In the genomic region with DNA sequence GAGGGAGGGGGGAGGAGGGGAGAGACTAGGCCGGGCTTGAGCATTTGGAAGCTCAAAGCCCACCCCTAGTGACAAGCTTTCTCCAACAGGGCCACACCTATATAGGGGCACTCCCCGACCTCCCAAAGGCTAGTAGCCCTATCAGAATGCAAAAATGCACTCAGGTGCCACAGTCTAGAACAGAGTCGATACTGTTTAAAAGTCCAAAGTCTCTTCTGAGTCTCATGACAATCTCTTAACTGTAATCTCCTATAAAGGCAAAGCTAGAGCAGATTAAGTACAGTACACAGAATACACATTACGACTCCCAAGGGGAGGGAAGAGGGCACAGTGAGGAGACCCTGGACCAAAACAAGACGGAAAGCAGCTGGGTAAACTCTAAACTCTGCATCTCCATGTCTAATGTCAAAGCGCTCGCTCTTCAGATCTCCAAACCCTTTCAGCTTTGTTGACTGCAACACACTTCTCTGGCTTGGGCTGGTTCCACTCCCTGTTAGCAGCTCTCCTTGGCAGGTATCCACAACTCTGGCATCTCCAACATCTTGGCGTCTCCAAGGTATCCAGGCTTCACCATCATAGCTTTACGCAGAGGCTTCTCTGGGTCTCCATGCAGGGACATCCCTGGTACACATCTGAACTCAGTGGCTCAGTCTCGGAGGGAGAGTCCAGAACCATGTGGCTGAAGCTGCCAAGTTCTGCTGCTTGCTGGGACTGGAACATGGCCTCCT, we compare ENCODE assay signal across 22 mouse cellular contexts. TPM values are rescaled to one million over a fixed set of nuclear protein-coding genes. Genes with fewer than 3 reads are reported as not detected.
DNase-seq lines count a peak whose midpoint lies in the region; ATAC-seq and TF ChIP-seq lines count a peak whose summit lies in the region.
"Had no signal": no experiment of that assay in that cellular context is flagged by ENCODE, and none has a peak within 500 bp of the region (broad histone marks: within the 10 kb centered on the region; RNA-seq: fewer than 3 reads in every experiment).

No protein-coding gene starts in this region.

- no peaks in the 10 kb centered on the region; the same call in 1 of the 2 replicates for H3K27me3 ChIP-seq in kidney, embryonic 16.5 days (ENCODE audit: insufficient read depth, low read length)
- no peaks in the 10 kb centered on the region for H3K27me3 ChIP-seq in intestine, embryonic 16.5 days (replicated peaks; ENCODE audit: control insufficient read depth, insufficient read depth, low read length)
- no peaks in the 10 kb centered on the region for H3K27me3 ChIP-seq in small intestine, adult 2 months (ENCODE audit: control insufficient read depth, insufficient read depth, low read length)
- H3K27me3 ChIP-seq in hindbrain, embryonic 13.5 days = no peaks in the 10 kb centered on the region; the same call in 1 of the 2 replicates
- H3K27me3 ChIP-seq: limb, embryonic 15.5 days had no signal

- H3K4me3 ChIP-seq in kidney, embryonic 16.5 days (ENCODE audit: low read length) = no peak overlapping the region
- H3K4me3 ChIP-seq in intestine, embryonic 16.5 days (ENCODE audit: low read length) = no peak overlapping the region
- H3K4me3 ChIP-seq in small intestine, adult 2 months (ENCODE audit: low read depth, low read length) = peak overlapping the region; percentile 10
- H3K4me3 ChIP-seq in hindbrain, embryonic 13.5 days = no peak overlapping the region
- H3K4me3 ChIP-seq: forebrain, embryonic 12.5 days; heart, embryonic 10.5 days; hindbrain, embryonic 10.5 days; limb, embryonic 15.5 days; megakaryocyte, embryonic 14.5 days; myocyte had no signal

- peak; percentile 42 for DNase-seq in kidney, postnatal 10 days
- peak; percentile 38 for DNase-seq in brain, embryonic 14.5 days (ENCODE audit: low read depth)
- no peak for DNase-seq in spleen, postnatal 10 days (ENCODE audit: low spot score in 2 of 2)
- DNase-seq: cerebellum, adult 2 months; gastrocnemius, postnatal 36 days; lung, postnatal 14 days; midbrain, embryonic 14.5 days; right cerebral cortex, postnatal 14 days; thymus, postnatal 36 days had no signal

- no peak overlapping the region for H3K4me2 ChIP-seq in kidney, embryonic 16.5 days (replicated peaks; ENCODE audit: low read depth, low read length)
- peak overlapping the region; percentile 30; the same call in 1 of the 2 replicates for H3K4me2 ChIP-seq in intestine, embryonic 16.5 days (ENCODE audit: low read depth, low read length)
- H3K4me2 ChIP-seq in hindbrain, embryonic 13.5 days = no peak overlapping the region
- H3K4me2 ChIP-seq: forebrain, embryonic 12.5 days; limb, embryonic 15.5 days had no signal

- H3K4me1 ChIP-seq in kidney, embryonic 16.5 days (ENCODE audit: insufficient read depth, low read length) = peaks cover 8% of the 10 kb centered on the region; the same call in 1 of the 2 replicates
- peaks cover 35% of the 10 kb centered on the region for H3K4me1 ChIP-seq in intestine, embryonic 16.5 days (ENCODE audit: control insufficient read depth, insufficient read depth, low read length)
- peaks cover 35% of the 10 kb centered on the region for H3K4me1 ChIP-seq in small intestine, adult 2 months (ENCODE audit: control insufficient read depth, insufficient read depth, insufficient read length, low read length)
- H3K4me1 ChIP-seq in hindbrain, embryonic 13.5 days (replicated peaks) = peaks cover 27% of the 10 kb centered on the region

- no peak for ATAC-seq in kidney, embryonic 16.5 days (ENCODE audit: low FRiP score, low TSS enrichment)
- peak; percentile 62 for ATAC-seq in intestine, embryonic 16.5 days
- ATAC-seq in hindbrain, embryonic 13.5 days (ENCODE audit: low FRiP score) = no peak

- H3K36me3 ChIP-seq in kidney, embryonic 16.5 days (ENCODE audit: insufficient read depth, low read length) = no peaks in the 10 kb centered on the region
- H3K36me3 ChIP-seq in intestine, embryonic 16.5 days (ENCODE audit: control insufficient read depth, insufficient read depth, low read length) = no peaks in the 10 kb centered on the region
- H3K36me3 ChIP-seq in small intestine, adult 2 months (ENCODE audit: control insufficient read depth, insufficient read depth, low read length) = no peaks in the 10 kb centered on the region
- no peaks in the 10 kb centered on the region for H3K36me3 ChIP-seq in hindbrain, embryonic 13.5 days
- H3K36me3 ChIP-seq: forebrain, embryonic 12.5 days; heart, embryonic 10.5 days; hindbrain, embryonic 10.5 days; limb, embryonic 15.5 days had no signal

- TF ChIP-seq CTCF in brain, embryonic 14.5 days (IDR thresholded peaks at IDR 0.05; ENCODE audit: borderline replicate concordance, extremely low read depth, insufficient read depth, insufficient read length) = no peak
- no peak for TF ChIP-seq CTCF in small intestine, adult 2 months (IDR thresholded peaks at IDR 0.05; ENCODE audit: extremely low read depth, insufficient read length, insufficient replicate concordance, low read depth, low read length)

- 62% methylated on average over 10 of the region's 10 CpGs for WGBS in kidney, embryonic 16.5 days
- WGBS in intestine, embryonic 16.5 days = 56% methylated on average over 10 of the region's 10 CpGs
- 25% methylated on average over 10 of the region's 10 CpGs for WGBS in small intestine, adult 2 months
- 66% methylated on average over 10 of the region's 10 CpGs for WGBS in hindbrain, embryonic 13.5 days

- TF ChIP-seq POLR2A in brain, embryonic 14.5 days (IDR thresholded peaks at IDR 0.05; ENCODE audit: borderline replicate concordance, extremely low read depth, insufficient read depth, insufficient read length, poor library complexity, severe bottlenecking) = no peak
- no peak for TF ChIP-seq POLR2A in small intestine, adult 2 months (IDR thresholded peaks at IDR 0.05; ENCODE audit: low read depth, low read length)

- H3K27ac ChIP-seq in kidney, embryonic 16.5 days (ENCODE audit: low read length) = no peak overlapping the region
- peak overlapping the region; percentile 83 for H3K27ac ChIP-seq in intestine, embryonic 16.5 days (ENCODE audit: low read length)
- peak overlapping the region; percentile 99 for H3K27ac ChIP-seq in small intestine, adult 2 months (ENCODE audit: insufficient read depth, low read depth, low read length)
- no peak overlapping the region for H3K27ac ChIP-seq in hindbrain, embryonic 13.5 days
- H3K27ac ChIP-seq: forebrain, embryonic 12.5 days; heart, embryonic 10.5 days; hindbrain, embryonic 10.5 days; limb, embryonic 15.5 days had no signal

- no peak overlapping the region for H3K9ac ChIP-seq in kidney, embryonic 16.5 days (replicated peaks; ENCODE audit: low read length)
- H3K9ac ChIP-seq in intestine, embryonic 16.5 days (ENCODE audit: low read depth, low read length) = peak overlapping the region; percentile 33; the same call in 1 of the 2 replicates
- no peak overlapping the region for H3K9ac ChIP-seq in hindbrain, embryonic 13.5 days
- H3K9ac ChIP-seq: forebrain, embryonic 12.5 days; limb, embryonic 15.5 days had no signal

- H3K9me3 ChIP-seq in kidney, embryonic 16.5 days (ENCODE audit: low read length) = no peaks in the 10 kb centered on the region
- H3K9me3 ChIP-seq in intestine, embryonic 16.5 days (ENCODE audit: control insufficient read depth, low read length) = no peaks in the 10 kb centered on the region
- H3K9me3 ChIP-seq in hindbrain, embryonic 13.5 days = no peaks in the 10 kb centered on the region
- H3K9me3 ChIP-seq: forebrain, embryonic 12.5 days; heart, embryonic 10.5 days; hindbrain, embryonic 10.5 days; limb, embryonic 15.5 days; megakaryocyte, embryonic 14.5 days had no signal

RNA-seq across cellular contexts. Expression of a gene that starts 11.5 kb away (rescaled TPM):
- polyA plus RNA-seq in kidney, embryonic 16.5 days (2015; fragmentation: Nextera tagmentation; extraction: Ambion mirVana) = not detected in 2 replicates
- polyA plus RNA-seq in brain, embryonic 14.5 days (2012; rRNA removed) = not detected in 2 replicates
- 274 and 322 TPM in 2 replicates for polyA plus RNA-seq in intestine, embryonic 16.5 days (2015; fragmentation: Nextera tagmentation; extraction: Ambion mirVana)
- polyA plus RNA-seq in small intestine, adult 2 months (2012; rRNA removed) = 127 and 351 TPM in 2 replicates
- polyA plus RNA-seq in hindbrain, embryonic 13.5 days (2015; fragmentation: Nextera tagmentation; extraction: Ambion mirVana) = not detected in 2 replicates
- polyA plus RNA-seq: C2C12; forebrain, embryonic 12.5 days; heart, embryonic 10.5 days; heart, postnatal 0 days; hindbrain, embryonic 10.5 days; limb, embryonic 15.5 days; midbrain, embryonic 14.5 days; myocyte; neural tube, embryonic 14.5 days had no signal

RNA-seq across cellular contexts. Expression of a gene that starts 30.1 kb away (rescaled TPM):
- polyA plus RNA-seq in kidney, embryonic 16.5 days (2015; fragmentation: Nextera tagmentation; extraction: Ambion mirVana) = 170 and 171 TPM in 2 replicates
- 145 and 147 TPM in 2 replicates for polyA plus RNA-seq in brain, embryonic 14.5 days (2012; rRNA removed)
- polyA plus RNA-seq in intestine, embryonic 16.5 days (2015; fragmentation: Nextera tagmentation; extraction: Ambion mirVana) = 168 and 171 TPM in 2 replicates
- polyA plus RNA-seq in small intestine, adult 2 months (2012; rRNA removed) = 6.6 and 11.3 TPM in 2 replicates
- 230 and 243 TPM in 2 replicates for polyA plus RNA-seq in hindbrain, embryonic 13.5 days (2015; fragmentation: Nextera tagmentation; extraction: Ambion mirVana)

Comparison
In these comparisons a context has a peak if more than half of its experiments do, and no peak if none do; other contexts are left out.
1. DNase-seq: peak in kidney, postnatal 10 days (single experiment) and brain, embryonic 14.5 days (single experiment); none in spleen, postnatal 10 days (0 of 2).
2. H3K27ac ChIP-seq: peak in intestine, embryonic 16.5 days (single experiment) and small intestine, adult 2 months (single experiment); none in kidney, embryonic 16.5 days (single experiment) and hindbrain, embryonic 13.5 days (single experiment).
3. RNA of a gene that starts 11.5 kb away (polyA plus RNA-seq): 127 to 351 TPM in small intestine, adult 2 months and 274 to 322 TPM in intestine, embryonic 16.5 days; not detected in brain, embryonic 14.5 days, not detected in kidney, embryonic 16.5 days and not detected in hindbrain, embryonic 13.5 days; every median in the first group is over 100 times any median in the second.
4. RNA of a gene that starts 30.1 kb away (polyA plus RNA-seq): 230 to 243 TPM in hindbrain, embryonic 13.5 days, 168 to 171 TPM in intestine, embryonic 16.5 days, 170 to 171 TPM in kidney, embryonic 16.5 days and 145 to 147 TPM in brain, embryonic 14.5 days; 6.6 to 11.3 TPM in small intestine, adult 2 months; every median in the first group is over 10 times any median in the second.